Mouse (Mus musculus) adrenal gland, postnatal 36 days (tissue): ENCODE data around the gene 0610040J01Rik. TPM values are rescaled to one million over a fixed set of nuclear protein-coding genes. Genes with fewer than 3 reads are reported as not detected.

ENCODE experiments used
- DNase-seq, 2 experiments: peaks; one replicate each; pipeline ENCODE4 v3.0.0; 2021; ENCODE audit warnings: mixed read lengths in 1 of 2
- long read RNA-seq, 2 experiments: library from polyadenylated mRNA; stranded (forward); transcript quantifications; one replicate each; pipeline ENCODE4 v2.0.0; 2021; ENCODE audit warnings: borderline sequencing depth in 2 of 2
- total RNA-seq, 2 experiments: library from RNA; stranded (reverse); gene quantifications; 2 replicates each; pipeline ENCODE4 v1.2.3; 2021

Gene 0610040J01Rik
- total RNA-seq = under 1 TPM; 0.33 to 0.43 TPM
- long read RNA-seq, experiment 1 = 0 reads
- long read RNA-seq, experiment 2, partial matches to known transcripts = 0 of 3 reads
- long read RNA-seq, experiment 2, other reads (novel, unspliced or antisense) = 1 of 3 reads

DNA sequence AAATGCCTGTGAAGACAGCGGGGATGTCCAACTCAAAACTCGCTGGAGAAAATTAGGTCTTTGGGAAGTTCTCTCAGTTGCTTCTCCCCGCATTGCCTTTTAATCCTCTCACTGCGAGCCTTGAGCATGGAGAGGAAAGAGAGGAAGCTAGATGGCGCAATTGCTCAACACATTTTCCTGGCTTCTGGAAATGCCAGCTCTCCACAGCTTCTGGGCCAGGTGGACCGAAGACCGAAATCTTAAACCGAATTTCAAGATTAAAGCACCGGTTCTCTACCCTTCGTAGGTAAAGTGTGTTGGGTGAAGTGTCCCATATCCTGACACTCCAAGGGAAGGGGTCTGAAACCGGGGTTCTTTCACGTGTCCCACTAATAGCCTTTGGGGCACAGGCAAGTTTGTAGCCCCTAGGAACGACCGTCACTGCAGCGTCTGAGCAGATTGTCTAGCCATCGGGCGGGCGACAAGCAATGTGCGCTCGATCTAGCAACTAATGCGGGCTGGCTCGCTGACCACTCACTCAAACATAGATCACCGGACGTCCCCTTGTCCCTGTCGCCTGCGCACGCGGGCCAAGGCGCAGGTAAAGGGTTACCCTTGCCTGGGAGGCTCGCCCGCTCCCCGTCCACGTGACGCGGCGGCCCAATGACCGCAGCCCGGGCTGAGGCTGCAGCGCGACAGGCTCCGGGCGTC lies at the start of gene 0610040J01Rik:
0610040J01Rik (plus strand) TSS at position 545 of the 690 bp plus-strand sequence.
- DNase-seq = peak; percentile 81 to 84

DNA sequence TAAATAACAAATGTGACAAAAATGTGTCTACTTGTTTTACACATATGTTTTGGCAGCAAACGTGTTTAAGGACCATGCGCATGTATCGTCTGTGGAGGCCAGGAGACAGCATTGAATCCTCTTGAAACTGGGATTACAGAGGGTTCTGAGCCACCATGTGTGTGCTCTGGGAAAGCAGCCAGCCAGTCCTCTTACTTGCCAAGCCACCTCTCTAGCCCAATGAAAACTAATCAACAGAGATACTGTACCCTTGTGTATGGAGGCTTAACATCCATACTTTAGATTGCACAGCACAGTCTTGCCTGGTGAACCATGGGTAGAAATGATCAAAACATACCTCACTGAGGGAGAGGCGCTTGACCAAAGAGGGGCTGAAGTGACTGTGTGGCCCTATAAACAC lies 46.3 kb upstream of the 0610040J01Rik start:
- no peak for DNase-seq

DNA sequence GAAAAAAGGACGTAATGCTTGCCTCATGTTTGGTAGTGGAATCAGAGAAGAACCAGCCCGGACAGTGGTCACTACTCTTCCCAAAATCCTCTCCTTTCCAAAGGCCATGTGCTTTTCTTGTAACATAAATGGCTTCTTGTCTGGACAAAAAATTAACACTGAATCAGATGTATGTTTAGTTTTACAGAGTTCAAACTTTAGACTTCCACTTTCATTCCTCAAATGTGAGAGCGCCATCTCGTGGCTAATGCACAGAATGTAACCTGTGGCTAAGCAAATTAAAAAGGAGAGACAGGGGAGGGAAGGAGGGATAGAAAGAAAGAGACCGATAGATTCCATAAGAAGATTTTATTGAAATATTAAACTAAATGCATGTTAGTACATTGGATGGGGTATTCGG lies 45.4 kb upstream of the 0610040J01Rik start:
- DNase-seq = peak; percentile 55 to 56

DNA sequence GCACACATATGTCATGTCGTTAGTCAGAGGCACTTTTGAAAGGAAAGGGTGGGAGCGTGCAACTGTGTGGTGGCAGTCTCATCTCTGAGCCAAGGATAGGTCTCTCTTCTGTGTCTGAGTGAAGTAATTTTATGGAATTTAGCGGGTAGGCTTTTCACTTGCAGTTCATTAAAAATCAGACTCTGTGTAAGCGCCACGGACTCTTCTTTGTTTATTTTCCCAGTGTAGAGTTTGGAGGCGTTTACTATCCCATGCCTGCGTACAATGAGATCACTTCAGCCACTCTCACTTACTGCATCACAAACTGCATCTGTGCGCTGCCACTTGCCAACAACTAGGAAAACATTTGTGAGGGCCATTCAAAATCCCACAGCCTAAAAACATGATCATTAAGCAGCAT lies 44.7 kb upstream of the 0610040J01Rik start:
- no peak for DNase-seq

DNA sequence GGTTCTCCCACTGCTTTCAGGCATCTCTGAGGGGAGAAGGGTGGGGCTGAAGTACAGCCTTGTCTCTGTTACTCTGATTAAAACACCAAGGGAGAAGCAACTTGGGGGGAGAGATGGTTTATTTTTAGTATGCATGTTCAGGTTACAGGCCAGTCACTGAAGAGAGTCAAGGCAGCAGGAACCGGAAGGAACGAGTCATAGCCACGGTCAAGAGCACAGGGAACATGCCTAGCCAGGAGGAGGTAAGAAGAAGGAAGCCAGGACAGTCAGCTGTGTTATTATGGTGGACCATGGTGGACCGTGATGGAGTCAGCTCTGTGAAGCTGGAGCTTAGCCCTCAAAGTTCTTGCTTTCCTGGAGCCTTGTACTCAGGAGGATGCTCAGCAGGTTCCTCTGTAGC lies 43.9 kb upstream of the 0610040J01Rik start:
- DNase-seq = no peak

DNA sequence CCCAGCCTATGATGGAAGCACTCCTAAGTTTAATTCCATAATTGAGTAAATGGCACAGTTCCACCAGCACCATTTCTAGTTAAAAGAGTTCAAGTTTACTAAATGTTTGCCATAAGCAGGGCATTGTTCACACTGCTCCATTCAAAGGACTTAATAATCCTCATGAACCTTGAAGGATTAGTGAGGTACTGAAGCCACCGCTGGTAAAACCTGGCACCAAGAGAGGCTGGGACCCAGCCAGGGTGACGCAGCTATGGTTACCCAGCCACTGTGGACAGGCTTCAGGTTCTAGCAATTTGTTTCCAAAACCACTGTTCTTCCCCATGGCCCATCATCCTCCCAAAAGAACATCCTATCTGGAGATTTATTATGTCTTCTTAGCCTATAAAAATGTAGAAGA lies 39.2 kb upstream of the 0610040J01Rik start:
- DNase-seq = no peak

DNA sequence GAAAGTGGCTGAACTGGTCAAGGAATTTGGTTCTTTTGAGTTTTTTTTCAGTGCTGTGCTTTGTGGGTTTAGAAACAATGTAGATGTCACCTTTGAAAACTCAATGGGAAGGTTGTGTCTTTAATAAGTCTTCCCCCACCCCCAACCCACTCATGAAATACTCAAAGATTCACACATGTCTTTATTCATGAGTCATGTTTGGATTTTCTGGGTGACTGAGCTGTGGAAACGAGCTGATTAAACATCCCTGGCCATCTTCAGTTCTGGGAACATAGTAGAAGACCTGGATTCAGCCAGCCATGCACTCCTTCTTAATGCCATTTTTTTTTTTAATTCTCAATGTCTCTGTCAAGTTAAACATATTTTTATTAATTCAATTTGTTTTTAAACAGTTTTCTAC lies 38.6 kb upstream of the 0610040J01Rik start:
- DNase-seq = no peak

DNA sequence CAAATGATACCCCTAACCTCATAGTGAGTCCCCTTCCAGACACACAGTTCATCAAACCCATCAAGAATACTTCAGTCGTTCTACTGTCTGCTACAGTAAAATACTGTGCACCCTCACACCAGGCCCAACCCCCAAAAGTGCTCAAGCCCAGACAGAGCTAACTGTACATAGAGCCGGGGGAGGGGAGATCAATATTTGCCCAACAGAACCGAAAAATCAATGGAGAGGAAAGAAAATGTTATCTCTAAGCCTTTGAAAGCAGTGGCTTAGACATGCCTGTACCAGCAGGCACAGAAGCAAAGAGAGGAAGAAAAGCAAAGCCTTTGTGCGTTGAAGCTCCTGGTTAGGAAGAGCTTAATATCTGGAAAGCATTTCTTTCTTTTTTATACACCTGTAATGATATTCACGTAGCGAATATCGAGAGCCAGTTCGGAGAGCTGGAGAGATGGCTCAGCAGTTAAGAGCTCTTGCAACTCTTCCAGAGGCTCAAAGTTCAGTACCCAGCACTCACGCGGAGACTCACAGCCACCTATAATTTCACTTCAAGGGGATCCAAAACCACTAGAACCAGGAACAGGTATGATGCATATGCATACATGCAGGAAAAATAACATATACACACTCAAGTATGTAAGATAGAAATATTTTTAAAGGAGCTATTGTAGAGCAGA lies 23.9 kb upstream of the 0610040J01Rik start:
- peak in 1 of 2 experiments; percentile 11 for DNase-seq

DNA sequence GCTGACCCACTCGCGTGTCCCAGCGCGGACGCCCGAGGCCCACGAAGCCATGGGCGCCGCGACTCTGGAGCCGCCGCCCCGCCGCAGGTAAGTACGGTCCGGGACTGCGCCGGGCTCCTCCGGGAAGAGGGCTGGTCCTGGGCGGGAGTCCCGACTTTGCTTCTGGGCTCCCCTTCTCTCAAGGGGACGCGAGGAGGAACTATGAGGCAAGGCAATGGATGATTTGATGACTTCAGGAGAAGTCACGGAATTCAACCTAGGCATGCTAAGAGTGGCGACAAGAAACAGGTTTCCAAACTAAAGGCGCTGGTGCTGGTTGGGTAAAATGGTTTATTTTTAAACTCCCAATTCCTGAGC lies 324 bp downstream of the 0610040J01Rik start:
- no peak for DNase-seq

DNA sequence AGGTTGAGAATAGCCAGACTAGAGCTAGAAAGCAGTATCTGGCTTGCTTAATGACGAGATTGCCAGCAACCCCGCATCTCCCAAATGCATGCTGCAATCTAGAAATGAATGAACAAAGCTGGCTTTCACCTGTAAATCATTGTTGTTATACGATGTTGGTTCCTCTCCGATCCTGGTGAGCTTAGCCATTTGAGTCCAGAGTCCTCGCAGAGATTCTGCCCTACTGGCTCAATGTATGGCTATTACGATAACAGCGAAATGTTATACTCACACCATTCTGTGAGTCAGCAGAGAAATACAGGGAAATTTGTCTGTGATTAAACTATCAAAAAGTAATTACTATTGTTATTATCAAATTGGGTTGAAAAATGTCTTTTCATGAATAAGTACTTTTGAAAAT lies 4.5 kb downstream of the 0610040J01Rik start:
- no peak for DNase-seq

DNA sequence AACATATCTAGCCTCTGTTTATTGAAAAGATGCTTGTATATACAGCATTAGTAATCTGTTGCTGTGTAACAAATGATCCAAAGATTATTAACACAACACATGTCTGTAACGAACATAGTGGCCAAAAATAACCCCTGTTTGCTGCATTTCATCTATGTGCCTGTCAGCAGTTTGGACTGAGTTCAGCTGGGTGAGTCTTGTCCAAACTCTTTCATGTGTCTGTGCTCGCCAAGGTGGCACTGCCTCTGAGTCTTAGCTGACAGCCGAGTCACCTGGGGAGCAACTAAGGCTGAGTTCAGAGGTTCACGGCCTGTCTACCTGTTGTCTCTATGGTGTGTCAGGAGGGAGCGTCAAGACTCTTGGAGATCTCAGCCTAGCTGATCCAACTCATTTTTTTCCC lies 5.1 kb downstream of the 0610040J01Rik start:
- DNase-seq = no peak

DNA sequence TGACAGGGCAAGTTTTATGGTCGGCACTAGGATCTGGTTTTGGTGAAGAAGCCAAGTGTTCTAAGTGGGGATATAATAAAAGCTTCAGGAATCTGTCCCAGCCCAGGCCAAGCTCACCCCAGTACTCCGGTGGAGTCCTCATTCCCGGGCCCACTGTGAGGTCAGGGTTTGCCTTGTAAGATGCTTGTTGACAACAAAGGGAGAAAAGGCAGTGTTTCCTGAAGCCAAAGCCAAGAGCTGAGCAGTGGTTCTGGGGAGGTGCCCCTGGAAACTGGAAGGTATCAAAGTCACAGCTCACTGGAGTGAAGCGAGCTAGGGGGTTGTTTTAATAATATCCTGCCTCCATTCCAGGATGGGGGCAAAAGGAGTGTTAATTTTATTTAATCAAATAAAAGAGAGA lies 6.8 kb downstream of the 0610040J01Rik start:
- no peak for DNase-seq

DNA sequence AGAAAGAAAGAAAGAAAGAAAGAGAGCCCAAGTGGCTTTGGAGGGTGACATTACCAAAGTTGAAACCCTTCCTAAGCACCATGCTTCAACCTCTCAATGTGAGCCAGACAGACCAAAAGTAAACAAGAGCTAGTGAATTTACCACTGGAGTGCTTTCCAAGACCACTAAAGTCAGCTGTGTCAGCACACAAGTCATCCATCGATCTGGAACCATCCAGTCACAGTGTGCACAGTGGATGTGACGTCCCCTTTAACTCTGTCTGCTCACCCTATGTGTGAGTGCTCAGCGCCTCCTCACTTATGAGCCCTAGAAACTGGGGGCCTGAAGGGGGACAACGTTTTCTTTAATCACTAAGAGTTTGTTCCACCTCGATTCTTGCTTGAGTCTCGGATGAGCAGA lies 7.4 kb downstream of the 0610040J01Rik start:
- DNase-seq = no peak

DNA sequence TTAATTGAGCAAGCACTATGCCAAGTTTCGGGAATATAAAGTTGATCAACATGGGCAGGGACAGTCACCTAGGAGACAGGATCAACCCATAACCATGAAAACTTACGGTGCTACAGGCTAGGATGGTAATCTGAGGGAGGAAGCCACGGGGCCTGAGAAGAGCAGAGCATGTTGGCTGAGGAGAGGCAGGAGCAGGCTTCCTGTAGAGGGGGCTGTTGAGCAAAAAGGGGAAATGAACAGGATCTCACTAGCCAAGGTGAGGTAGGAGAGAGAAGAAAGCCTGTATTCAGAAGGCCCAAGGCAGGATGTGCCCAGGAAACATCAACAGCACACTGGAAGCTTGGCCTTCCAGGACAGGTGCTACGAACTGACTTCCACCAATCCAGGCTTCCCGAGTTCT lies 9.0 kb downstream of the 0610040J01Rik start:
- DNase-seq = no peak

DNA sequence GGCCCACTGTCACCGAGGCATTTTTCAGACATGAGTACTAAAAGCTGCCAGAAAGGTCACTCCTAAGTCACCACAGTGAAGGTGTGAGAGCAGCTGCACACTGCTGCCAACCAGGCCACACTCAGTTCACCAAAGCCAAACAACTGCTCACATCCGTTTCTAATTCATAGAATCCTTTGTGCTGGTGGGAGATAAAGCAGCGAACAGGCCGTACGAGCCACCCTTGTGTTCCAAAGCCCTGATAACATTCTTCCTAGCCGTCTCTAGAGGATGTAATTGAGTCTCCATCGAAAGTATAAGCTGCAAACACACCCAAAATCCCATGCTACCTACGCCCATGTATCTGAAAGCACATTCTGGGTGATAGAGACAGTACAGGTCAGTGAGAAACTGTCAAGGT lies 9.7 kb downstream of the 0610040J01Rik start:
- no peak for DNase-seq

DNA sequence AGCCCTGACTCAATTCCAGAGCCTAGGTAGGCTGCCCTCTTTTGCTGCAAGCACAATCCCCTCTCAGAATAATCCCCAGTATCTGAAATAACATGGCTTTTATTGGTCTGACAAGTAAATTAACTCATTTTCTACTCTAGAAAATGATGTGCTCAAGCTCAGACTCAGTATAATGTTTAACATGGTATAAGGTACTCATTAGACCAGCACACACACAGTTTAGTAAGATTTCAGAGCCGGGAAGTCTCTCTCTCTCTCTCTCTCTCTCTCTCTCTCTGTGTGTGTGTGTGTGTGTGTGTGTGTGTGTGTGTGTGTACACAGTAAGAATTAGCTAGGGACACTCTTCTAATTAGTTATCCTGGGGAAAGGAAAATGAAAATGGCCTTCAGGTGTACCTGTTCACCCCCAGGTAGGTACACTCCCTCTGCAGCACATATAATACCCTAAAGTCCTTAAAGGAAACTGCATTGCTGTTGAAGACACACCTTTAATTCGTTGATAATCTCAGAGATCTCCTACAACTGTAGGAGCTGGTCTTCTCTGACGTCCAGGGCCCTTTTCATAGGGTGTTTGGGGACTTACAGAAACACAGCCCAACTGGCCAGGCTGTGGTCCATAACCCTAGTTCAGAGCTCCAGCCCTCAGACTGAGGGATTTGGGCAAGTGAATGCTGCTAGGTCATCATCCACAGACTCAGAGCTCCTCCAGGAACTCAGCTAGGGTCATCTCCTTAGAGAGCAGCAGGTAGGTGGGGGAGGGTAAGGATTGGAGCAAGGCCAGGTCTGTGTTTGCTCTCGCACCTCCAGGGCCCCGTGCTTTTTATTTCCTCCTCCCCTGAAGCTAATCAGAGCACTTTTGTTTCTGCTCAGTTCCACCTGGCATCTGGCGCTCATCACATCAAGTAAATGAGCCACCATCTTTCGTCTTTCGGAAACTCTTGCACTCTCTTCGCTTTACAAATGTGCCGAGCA lies 11.5 kb downstream of the 0610040J01Rik start:
- no peak for DNase-seq

DNA sequence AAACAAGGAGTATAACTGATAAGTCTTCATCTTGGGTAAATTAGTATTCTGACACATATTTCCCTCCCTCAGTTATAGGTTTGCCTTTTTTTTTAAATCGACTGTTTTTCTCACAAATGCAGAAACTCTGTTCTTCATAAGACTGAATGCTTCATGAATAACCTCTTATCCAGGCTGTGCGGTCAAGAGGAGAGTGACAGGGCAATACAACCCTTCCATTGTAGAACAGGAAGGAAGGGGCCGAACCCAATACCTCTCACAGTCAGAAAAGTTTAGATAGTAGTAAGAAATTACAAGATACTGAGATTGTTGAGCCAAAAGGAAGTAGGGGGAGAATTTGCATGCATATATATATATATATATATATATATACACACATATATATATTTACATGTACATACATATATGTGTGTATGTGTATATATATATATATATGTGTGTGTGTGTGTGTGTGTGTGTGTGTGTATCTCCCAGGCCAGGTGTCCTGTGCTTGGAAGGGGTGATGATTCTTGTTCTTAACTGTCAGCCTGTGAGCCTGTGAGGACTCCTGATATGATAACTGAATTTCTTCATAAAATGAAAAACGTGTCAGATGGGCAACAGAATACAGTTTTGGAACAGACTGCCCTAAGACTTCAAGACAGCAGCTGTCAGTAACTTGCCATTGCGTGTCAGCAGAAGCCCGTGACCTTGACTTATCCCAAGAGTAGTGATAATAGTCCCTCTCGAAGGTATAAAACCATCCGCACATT lies 12.6 kb downstream of the 0610040J01Rik start:
- no peak for DNase-seq

DNA sequence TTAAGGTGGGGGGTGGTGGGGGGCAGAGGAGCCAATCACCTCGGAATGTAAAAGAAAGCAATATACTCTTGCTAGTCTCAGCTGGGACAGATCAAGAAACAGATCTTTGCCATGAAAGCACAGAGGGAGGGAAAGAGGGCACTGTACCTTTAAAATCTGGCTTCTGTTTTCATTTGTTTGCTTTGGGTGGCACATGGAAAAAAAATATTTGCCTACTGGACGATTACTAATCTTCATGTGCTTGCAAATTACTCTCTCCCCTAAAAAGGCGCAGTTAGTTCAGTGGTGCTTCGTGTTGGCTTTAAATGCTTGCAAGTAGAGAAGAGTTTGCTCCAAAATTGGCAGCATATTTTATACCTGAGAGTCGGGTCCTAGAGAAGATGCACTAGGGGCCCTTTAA lies 13.7 kb downstream of the 0610040J01Rik start:
- no peak for DNase-seq

DNA sequence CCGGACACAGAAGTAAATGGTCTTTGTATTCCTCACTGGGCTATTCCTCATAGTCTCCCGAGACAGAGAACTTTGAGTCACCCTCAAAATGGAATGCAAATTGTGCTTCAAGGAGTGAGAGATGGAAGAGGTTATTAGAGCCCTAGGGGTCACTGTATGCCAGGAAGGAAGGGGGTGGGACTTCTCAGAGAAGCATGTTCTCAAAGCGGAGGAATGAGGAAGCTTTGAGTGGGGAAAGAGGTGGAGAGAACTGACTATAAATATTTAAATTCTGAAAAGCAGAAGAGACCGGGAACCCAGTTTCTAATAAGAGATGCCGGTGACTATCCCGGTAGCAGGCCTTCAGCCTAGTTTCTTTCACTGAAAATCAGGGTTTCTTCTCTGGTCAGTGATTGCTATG lies 14.8 kb downstream of the 0610040J01Rik start:
- DNase-seq = no peak

DNA sequence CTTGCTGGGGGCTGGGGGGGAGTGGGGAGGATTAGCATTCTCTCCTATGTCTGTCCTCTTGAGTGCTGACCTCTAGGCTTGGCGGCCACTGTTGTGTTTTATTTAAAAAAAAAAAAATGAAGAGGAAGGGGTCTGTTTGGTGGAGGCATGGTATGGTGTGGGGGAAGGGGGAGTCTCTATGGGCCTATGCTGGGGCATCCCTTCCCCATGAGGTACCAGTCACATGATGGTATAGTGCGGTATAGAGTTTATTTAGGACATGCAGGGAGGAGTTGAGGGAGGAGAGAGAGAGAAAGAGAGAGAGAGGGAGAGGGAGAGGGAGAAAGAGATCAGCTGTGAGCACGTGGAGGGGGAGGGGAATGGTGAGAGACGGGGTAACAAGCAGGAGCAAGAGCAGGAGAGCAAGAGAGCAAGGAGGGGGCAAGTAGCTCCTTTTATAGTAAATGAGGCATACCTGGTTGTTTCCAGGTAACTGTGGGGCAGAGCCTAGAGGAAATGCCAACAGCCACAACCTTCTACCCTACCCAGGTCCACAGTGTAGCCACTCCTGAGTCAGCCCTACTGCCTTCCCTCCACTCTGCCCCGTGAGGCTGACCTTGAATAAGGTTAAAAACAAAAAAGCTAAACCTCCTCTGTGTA lies 15.4 kb downstream of the 0610040J01Rik start:
- DNase-seq = no peak
